Mouse (Mus musculus) testis, adult 2 months (tissue): ENCODE measurements around the gene Gm10447.

Source experiments
- CTCF ChIP-seq: fragments of 200-500 bp; IDR thresholded peaks from 2 replicates; pipeline ENCODE4 v1.5.1; 2012; ENCODE audit warnings: low read depth, mild to moderate bottlenecking, inconsistent platforms, low read length, moderate library complexity; ENCODE audit not compliant: control insufficient read depth, insufficient read depth, insufficient replicate concordance
- POLR2A ChIP-seq: fragments of 200-500 bp; IDR thresholded peaks from 2 replicates; pipeline ENCODE4 v1.6.1; 2012; ENCODE audit warnings: low read depth, mild to moderate bottlenecking, inconsistent platforms, low read length, moderate library complexity; ENCODE audit not compliant: control insufficient read depth

GRCm38 (mm10) chr11:53452396-53452795 lies 4.5 kb downstream of the Gm10447 start:
- TF ChIP-seq POLR2A (no peak), CTCF (no peak)
